Mouse (Mus musculus) heart, postnatal 0 days (tissue): ENCODE measurements around the gene Parp14.

Experiments
- CTCF ChIP-seq: IDR thresholded peaks from 2 replicates; pipeline ENCODE4 v1.5.1; 2016; ENCODE audit warnings: antibody characterized with exemption, control low read depth, low read depth
- EP300 ChIP-seq: IDR thresholded peaks from 2 replicates; pipeline ENCODE4 v1.6.1; 2016; ENCODE audit warnings: antibody characterized with exemption, low read depth

GRCm38 (mm10) chr16:35803723-35804122 lies 67.6 kb downstream of the Parp14 start:
- TF ChIP-seq CTCF (no peak), EP300 (no peak)
